Mouse (Mus musculus): Measurements from ENCODE around the gene Bckdk. TPM values are rescaled to one million over a fixed set of nuclear protein-coding genes. Genes with fewer than 3 reads are reported as not detected.

The Bckdk gene
- polyA plus RNA-seq, 1 experiment: 94.7 TPM

GRCm38 (mm10) chr7:127876041-127876466 lies 27.8 kb upstream of the Bckdk start, which contains the start of gene Zfp646:
TSS of gene Zfp646 (plus strand) at chr7:127876221.
- DNase-seq: no peak
- WGBS: under 1% methylated on average over 41 of the region's 41 CpGs
- peaks cover 5% of the 10 kb centered on the region for H3K4me1 ChIP-seq (ENCODE audit: control insufficient read depth, insufficient read depth, low read length)
- TF ChIP-seq POLR2A (IDR thresholded peaks at IDR 0.05; ENCODE audit: borderline replicate concordance, extremely low read depth, low read depth, low read length) (peak; percentile 44), CTCF (IDR thresholded peaks at IDR 0.05; ENCODE audit: insufficient read depth, low read length) (no peak)
- H3K4me3 ChIP-seq (replicated peaks; ENCODE audit: extremely low read depth, low read depth, low read length): peak within 1 kb of the TSS; percentile 98

- DNase-seq: peak; percentile 91
- TF ChIP-seq CTCF (IDR thresholded peaks at IDR 0.05; ENCODE audit: insufficient read depth, low read length): no peak
- TF ChIP-seq POLR2A (IDR thresholded peaks at IDR 0.05; ENCODE audit: borderline replicate concordance, extremely low read depth, low read depth, low read length): peak; percentile 83
- WGBS: under 1% methylated on average over 60 of the region's 60 CpGs
- peak within 1 kb of the TSS; percentile 98 for H3K4me3 ChIP-seq (replicated peaks; ENCODE audit: extremely low read depth, low read depth, low read length)
- peaks cover 5% of the 10 kb centered on the region for H3K4me1 ChIP-seq (ENCODE audit: control insufficient read depth, insufficient read depth, low read length)
Observed at GRCm38 (mm10) chr7:127876467-127877348, 27.2 kb upstream of the Bckdk start, which contains the start of gene Zfp668. TSS of gene Zfp668 (minus strand) at chr7:127876828.

- 96% methylated on average over 9 of the region's 9 CpGs for WGBS
- no peak for TF ChIP-seq CTCF (IDR thresholded peaks at IDR 0.05; ENCODE audit: insufficient read depth, low read length)
- TF ChIP-seq POLR2A (IDR thresholded peaks at IDR 0.05; ENCODE audit: borderline replicate concordance, extremely low read depth, low read depth, low read length): no peak
- DNase-seq: no peak
- H3K4me1 ChIP-seq (ENCODE audit: control insufficient read depth, insufficient read depth, low read length): peaks cover 11% of the 10 kb centered on the region
- no peak overlapping the region for H3K4me3 ChIP-seq (replicated peaks; ENCODE audit: extremely low read depth, low read depth, low read length)
Observed at GRCm38 (mm10) chr7:127879301-127879700, 24.6 kb upstream of the Bckdk start.

GRCm38 (mm10) chr7:127880431-127880830 lies 23.5 kb upstream of the Bckdk start:
- DNase-seq: no peak
- 82% methylated on average over 12 of the region's 12 CpGs for WGBS
- Histone ChIP-seq H3K4me1 (ENCODE audit: control insufficient read depth, insufficient read depth, low read length) (peaks cover 7% of the 10 kb centered on the region), H3K4me3 (replicated peaks; ENCODE audit: extremely low read depth, low read depth, low read length) (no peak overlapping the region)
- TF ChIP-seq POLR2A (IDR thresholded peaks at IDR 0.05; ENCODE audit: borderline replicate concordance, extremely low read depth, low read depth, low read length): no peak
- no peak for TF ChIP-seq CTCF (IDR thresholded peaks at IDR 0.05; ENCODE audit: insufficient read depth, low read length)

GRCm38 (mm10) chr7:127885951-127886350 lies 17.9 kb upstream of the Bckdk start:
- H3K4me3 ChIP-seq (replicated peaks; ENCODE audit: extremely low read depth, low read depth, low read length): no peak overlapping the region
- TF ChIP-seq CTCF (IDR thresholded peaks at IDR 0.05; ENCODE audit: insufficient read depth, low read length) (no peak), POLR2A (IDR thresholded peaks at IDR 0.05; ENCODE audit: borderline replicate concordance, extremely low read depth, low read depth, low read length) (no peak)
- DNase-seq: peak; percentile 19
- H3K4me1 ChIP-seq (ENCODE audit: control insufficient read depth, insufficient read depth, low read length): peaks cover 7% of the 10 kb centered on the region
- 43% methylated on average over 6 of the region's 6 CpGs for WGBS

GRCm38 (mm10) chr7:127886551-127886950 lies 17.3 kb upstream of the Bckdk start:
- TF ChIP-seq CTCF (IDR thresholded peaks at IDR 0.05; ENCODE audit: insufficient read depth, low read length) (no peak), POLR2A (IDR thresholded peaks at IDR 0.05; ENCODE audit: borderline replicate concordance, extremely low read depth, low read depth, low read length) (no peak)
- peaks cover 7% of the 10 kb centered on the region for H3K4me1 ChIP-seq (ENCODE audit: control insufficient read depth, insufficient read depth, low read length)
- 84% methylated on average over 6 of the region's 6 CpGs for WGBS
- no peak overlapping the region for H3K4me3 ChIP-seq (replicated peaks; ENCODE audit: extremely low read depth, low read depth, low read length)
- DNase-seq: no peak

GRCm38 (mm10) chr7:127887191-127887590 lies 16.7 kb upstream of the Bckdk start:
- TF ChIP-seq CTCF (IDR thresholded peaks at IDR 0.05; ENCODE audit: insufficient read depth, low read length) (no peak), POLR2A (IDR thresholded peaks at IDR 0.05; ENCODE audit: borderline replicate concordance, extremely low read depth, low read depth, low read length) (no peak)
- no peak for DNase-seq
- no peak overlapping the region for H3K4me3 ChIP-seq (replicated peaks; ENCODE audit: extremely low read depth, low read depth, low read length)
- 81% methylated on average over 8 of the region's 8 CpGs for WGBS
- H3K4me1 ChIP-seq (ENCODE audit: control insufficient read depth, insufficient read depth, low read length): peaks cover 7% of the 10 kb centered on the region

- 82% methylated on average over 3 of the region's 3 CpGs for WGBS
- peaks cover 7% of the 10 kb centered on the region for H3K4me1 ChIP-seq (ENCODE audit: control insufficient read depth, insufficient read depth, low read length)
- DNase-seq: no peak
- no peak overlapping the region for H3K4me3 ChIP-seq (replicated peaks; ENCODE audit: extremely low read depth, low read depth, low read length)
- TF ChIP-seq POLR2A (IDR thresholded peaks at IDR 0.05; ENCODE audit: borderline replicate concordance, extremely low read depth, low read depth, low read length): no peak
- TF ChIP-seq CTCF (IDR thresholded peaks at IDR 0.05; ENCODE audit: insufficient read depth, low read length): no peak
Observed at GRCm38 (mm10) chr7:127887781-127888180, 16.1 kb upstream of the Bckdk start.

- 62% methylated on average over 3 of the region's 3 CpGs for WGBS
- no peak for DNase-seq
- TF ChIP-seq POLR2A (IDR thresholded peaks at IDR 0.05; ENCODE audit: borderline replicate concordance, extremely low read depth, low read depth, low read length): no peak
- H3K4me3 ChIP-seq (replicated peaks; ENCODE audit: extremely low read depth, low read depth, low read length): no peak overlapping the region
- peaks cover 2% of the 10 kb centered on the region for H3K4me1 ChIP-seq (ENCODE audit: control insufficient read depth, insufficient read depth, low read length)
Observed at GRCm38 (mm10) chr7:127888821-127889220, 15.1 kb upstream of the Bckdk start.

GRCm38 (mm10) chr7:127890798-127891197 lies 13.1 kb upstream of the Bckdk start, which contains the start of gene Prss53:
TSS of gene Prss53 (minus strand) at chr7:127890970.
- H3K4me1 ChIP-seq (ENCODE audit: control insufficient read depth, insufficient read depth, low read length): no peaks in the 10 kb centered on the region; the same call in 1 of the 2 replicates
- peak; percentile 33 for DNase-seq
- no peak within 1 kb of the TSS for H3K4me3 ChIP-seq (replicated peaks; ENCODE audit: extremely low read depth, low read depth, low read length)
- WGBS: 40% methylated on average over 4 of the region's 4 CpGs
- TF ChIP-seq POLR2A (IDR thresholded peaks at IDR 0.05; ENCODE audit: borderline replicate concordance, extremely low read depth, low read depth, low read length) (no peak), CTCF (IDR thresholded peaks at IDR 0.05; ENCODE audit: insufficient read depth, low read length) (no peak)
